Mouse (Mus musculus) kidney, postnatal 36 days (tissue): ENCODE measurements at regions not wholly inside any gene's neighbourhood (a gene's known extent, or its start where the extent isn't known, plus 50 kb on each side); places are given as distances from the start of the nearest gene placed in this dataset.

ENCODE experiments used
- DNase-seq, 2 experiments: peaks; one replicate each; pipeline ENCODE4 v3.0.0; 2021 to 2022; ENCODE audit warnings: mixed read lengths in 2 of 2

- no peak for DNase-seq
Observed at GRCm38 (mm10) chr12:68871259-68871658, 287.7 kb downstream of the Rps29 start.

GRCm38 (mm10) chr12:68862991-68863356 lies 296.0 kb downstream of the Rps29 start:
- no peak for DNase-seq

GRCm38 (mm10) chr12:68862313-68862990 lies 296.5 kb downstream of the Rps29 start:
- peak; percentile 34 to 48 for DNase-seq

- no peak for DNase-seq
Observed at GRCm38 (mm10) chr12:68860332-68860731, 298.7 kb downstream of the Rps29 start.

- no peak for DNase-seq
Observed at GRCm38 (mm10) chr12:68849616-68850140, 309.3 kb downstream of the Rps29 start.

GRCm38 (mm10) chr12:68840815-68841214 lies 318.2 kb downstream of the Rps29 start:
- DNase-seq = no peak

- DNase-seq = no peak
Observed at GRCm38 (mm10) chr12:68840156-68840555, 318.8 kb downstream of the Rps29 start.

- DNase-seq = no peak
Observed at GRCm38 (mm10) chr12:68836023-68836422, 323.0 kb downstream of the Rps29 start.

- DNase-seq = no peak
Observed at GRCm38 (mm10) chr12:68833914-68834313, 325.1 kb downstream of the Rps29 start.

GRCm38 (mm10) chr12:68829404-68829803 lies 329.6 kb downstream of the Rps29 start:
- DNase-seq = no peak

GRCm38 (mm10) chr12:68827549-68828249 lies 331.3 kb downstream of the Rps29 start:
- no peak for DNase-seq

GRCm38 (mm10) chr12:68794396-68794795 lies 364.6 kb downstream of the Rps29 start:
- no peak for DNase-seq

- no peak for DNase-seq
Observed at GRCm38 (mm10) chr12:68783636-68784035, 375.4 kb downstream of the Rps29 start.

- no peak for DNase-seq
Observed at GRCm38 (mm10) chr12:68775503-68775902, 383.5 kb downstream of the Rps29 start.

GRCm38 (mm10) chr12:68774800-68775199 lies 384.2 kb downstream of the Rps29 start:
- DNase-seq = no peak

- no peak for DNase-seq
Observed at GRCm38 (mm10) chr12:68758263-68759020, 400.5 kb downstream of the Rps29 start.

- no peak for DNase-seq
Observed at GRCm38 (mm10) chr12:68728882-68729281, 430.1 kb downstream of the Rps29 start.

- DNase-seq = no peak
Observed at GRCm38 (mm10) chr12:68718946-68719345, 440.0 kb downstream of the Rps29 start.

- DNase-seq = no peak
Observed at GRCm38 (mm10) chr12:68694275-68695267, 464.4 kb downstream of the Rps29 start.

GRCm38 (mm10) chr12:68688262-68688661 lies 470.7 kb downstream of the Rps29 start:
- DNase-seq = no peak

GRCm38 (mm10) chr12:68683897-68684296 lies 475.1 kb downstream of the Rps29 start:
- no peak for DNase-seq

GRCm38 (mm10) chr12:68683176-68683575 lies 475.8 kb downstream of the Rps29 start:
- DNase-seq = no peak
